Mouse (Mus musculus) kidney, embryonic 15.5 days (tissue): Measurements from ENCODE around the gene Pla2g6. TPM values are rescaled to one million over a fixed set of nuclear protein-coding genes. Genes with fewer than 3 reads are reported as not detected.

Experiments used
- ATAC-seq: fragments of 200-750 bp; cut with Nextera tagmentation; replicated peaks from 2 replicates; pipeline ENCODE4 v1.8.0; 2017; ENCODE audit warnings: moderate TSS enrichment; ENCODE audit not compliant: low FRiP score
- H3K27ac ChIP-seq: fragments of 300-500 bp; sonication (generic); 2 replicates; pipeline ENCODE4 v1.5.1; 2015; ENCODE audit warnings: mild to moderate bottlenecking, inconsistent platforms
- H3K27me3 ChIP-seq: fragments of 300-500 bp; sonication (generic); 2 replicates; pipeline ENCODE4 v1.6.1; 2015; ENCODE audit warnings: inconsistent platforms
- H3K36me3 ChIP-seq: fragments of 300-500 bp; sonication (generic); 2 replicates; pipeline ENCODE4 v1.6.1; 2015; ENCODE audit warnings: inconsistent platforms
- H3K4me1 ChIP-seq: fragments of 300-500 bp; sonication (generic); 2 replicates; pipeline ENCODE4 v1.6.1; 2015; ENCODE audit warnings: inconsistent platforms
- H3K4me2 ChIP-seq: fragments of 300-500 bp; sonication (generic); 2 replicates; pipeline ENCODE4 v1.6.1; 2015; ENCODE audit warnings: moderate library complexity, mild to moderate bottlenecking, inconsistent platforms
- H3K4me3 ChIP-seq: fragments of 300-500 bp; sonication (generic); replicated peaks from 2 replicates; pipeline ENCODE4 v1.5.1; 2015; ENCODE audit warnings: mild to moderate bottlenecking, inconsistent platforms
- H3K9ac ChIP-seq: fragments of 300-500 bp; sonication (generic); 2 replicates; pipeline ENCODE4 v1.6.1; 2015; ENCODE audit warnings: mild to moderate bottlenecking, inconsistent platforms
- H3K9me3 ChIP-seq: fragments of 300-500 bp; sonication (generic); replicated peaks from 2 replicates; pipeline ENCODE4 v1.6.1; 2016; ENCODE audit warnings: inconsistent platforms
- WGBS: fragments of 180-500 bp; shearing (Covaris S2); methylation state at CpG from one replicate; pipeline ENCODE4 v1.1.7; 2015; ENCODE audit warnings: mixed read lengths; 5-methylcytosine and 5-hydroxymethylcytosine counted together
- polyA plus RNA-seq: library from polyadenylated mRNA; unstranded; fragments of >200 nt; fragmentation: Nextera tagmentation; extraction: Ambion mirVana; gene quantifications from 2 replicates; pipeline ENCODE4 v1.2.1, GENCODE M21; 2015

The Pla2g6 gene
- polyA plus RNA-seq, 1 experiment from 2014 or later = 17.7 TPM

- H3K27ac ChIP-seq = peak overlapping the region; percentile 82
- H3K4me3 ChIP-seq = no peak overlapping the region
- no peak for ATAC-seq
- H3K4me2 ChIP-seq = no peak overlapping the region
- 0 out of 2 replicates have a peak, but pooled peaks cover 3% of the 10 kb centered on the region for H3K27me3 ChIP-seq
- 36% methylated on average over 7 of the region's 7 CpGs for WGBS
- H3K9ac ChIP-seq = no peak overlapping the region
- peaks cover 75% of the 10 kb centered on the region for H3K4me1 ChIP-seq
- no peaks in the 10 kb centered on the region for H3K9me3 ChIP-seq
- H3K36me3 ChIP-seq = peaks cover 40% of the 10 kb centered on the region
Observed at GRCm38 (mm10) chr15:79360371-79360770, 32.2 kb upstream of the Pla2g6 start.

- 0 out of 2 replicates have a peak, but pooled peaks cover 3% of the 10 kb centered on the region for H3K27me3 ChIP-seq
- no peak overlapping the region for H3K9ac ChIP-seq
- no peak overlapping the region for H3K4me2 ChIP-seq
- ATAC-seq = peak; percentile 40
- H3K4me3 ChIP-seq = no peak overlapping the region
- WGBS = 8% methylated on average over 6 of the region's 6 CpGs
- H3K27ac ChIP-seq = peak overlapping the region; percentile 82
- no peaks in the 10 kb centered on the region for H3K9me3 ChIP-seq
- peaks cover 75% of the 10 kb centered on the region for H3K4me1 ChIP-seq
- peaks cover 36% of the 10 kb centered on the region for H3K36me3 ChIP-seq
Observed at GRCm38 (mm10) chr15:79359954-79360353, 31.8 kb upstream of the Pla2g6 start.

GRCm38 (mm10) chr15:79357974-79358690 lies 29.9 kb upstream of the Pla2g6 start:
- H3K9ac ChIP-seq = 0 out of 2 replicates have a peak overlapping the region, but pooled peaks have one; percentile 63

GRCm38 (mm10) chr15:79357036-79357911 lies 29.1 kb upstream of the Pla2g6 start:
- Histone ChIP-seq H3K36me3 (peaks cover 9% of the 10 kb centered on the region), H3K4me1 (peaks cover 69% of the 10 kb centered on the region), H3K9me3 (no peaks in the 10 kb centered on the region), H3K9ac (peak overlapping the region; percentile 63), H3K27ac (peak overlapping the region; percentile 94), H3K27me3 (0 out of 2 replicates have a peak, but pooled peaks cover 3% of the 10 kb centered on the region), H3K4me2 (peak overlapping the region; percentile 99), H3K4me3 (peak overlapping the region; percentile 57)
- WGBS = under 1% methylated on average over 72 of the region's 77 CpGs
- peak; percentile 80 for ATAC-seq

More at GRCm38 (mm10) chr15:79357974-79358690, 29.9 kb upstream of the Pla2g6 start:
- peak; percentile 27 for ATAC-seq
- 31% methylated on average over 12 of the region's 12 CpGs for WGBS
- Histone ChIP-seq H3K4me1 (peaks cover 64% of the 10 kb centered on the region), H3K36me3 (peaks cover 18% of the 10 kb centered on the region), H3K27ac (peak overlapping the region; percentile 94), H3K27me3 (0 out of 2 replicates have a peak, but pooled peaks cover 3% of the 10 kb centered on the region), H3K4me2 (peak overlapping the region; percentile 99), H3K4me3 (peak overlapping the region; percentile 57), H3K9me3 (no peaks in the 10 kb centered on the region)

GRCm38 (mm10) chr15:79356481-79356880 lies 28.3 kb upstream of the Pla2g6 start:
- H3K4me1 ChIP-seq = peaks cover 69% of the 10 kb centered on the region
- peak overlapping the region; percentile 57 for H3K4me3 ChIP-seq
- no peak for ATAC-seq
- WGBS = 69% methylated on average over 8 of the region's 8 CpGs
- H3K9me3 ChIP-seq = no peaks in the 10 kb centered on the region
- H3K27ac ChIP-seq = no peak overlapping the region
- H3K9ac ChIP-seq = peak overlapping the region; percentile 63; the same call in 1 of the 2 replicates
- H3K4me2 ChIP-seq = peak overlapping the region; percentile 99
- 0 out of 2 replicates have a peak, but pooled peaks cover 3% of the 10 kb centered on the region for H3K27me3 ChIP-seq
- H3K36me3 ChIP-seq = peaks cover 1% of the 10 kb centered on the region; the same call in 1 of the 2 replicates

- Histone ChIP-seq H3K9ac (no peak overlapping the region), H3K4me3 (no peak overlapping the region), H3K4me1 (peaks cover 58% of the 10 kb centered on the region), H3K27me3 (0 out of 2 replicates have a peak, but pooled peaks cover 3% of the 10 kb centered on the region), H3K9me3 (no peaks in the 10 kb centered on the region), H3K36me3 (no peaks in the 10 kb centered on the region), H3K4me2 (no peak overlapping the region), H3K27ac (no peak overlapping the region)
- WGBS = 71% methylated on average over 4 of the region's 4 CpGs
- no peak for ATAC-seq
Observed at GRCm38 (mm10) chr15:79354619-79355018, 26.4 kb upstream of the Pla2g6 start.

GRCm38 (mm10) chr15:79353690-79354305 lies 25.6 kb upstream of the Pla2g6 start:
- H3K36me3 ChIP-seq = no peaks in the 10 kb centered on the region
- 88% methylated on average over 5 of the region's 5 CpGs for WGBS
- H3K4me3 ChIP-seq = no peak overlapping the region
- no peak overlapping the region for H3K4me2 ChIP-seq
- H3K27ac ChIP-seq = no peak overlapping the region
- no peak for ATAC-seq
- peaks cover 56% of the 10 kb centered on the region for H3K4me1 ChIP-seq
- H3K9me3 ChIP-seq = no peaks in the 10 kb centered on the region
- no peak overlapping the region for H3K9ac ChIP-seq
- H3K27me3 ChIP-seq = 0 out of 2 replicates have a peak, but pooled peaks cover 3% of the 10 kb centered on the region

- Histone ChIP-seq H3K27ac (no peak overlapping the region), H3K4me2 (no peak overlapping the region), H3K9me3 (no peaks in the 10 kb centered on the region), H3K36me3 (no peaks in the 10 kb centered on the region), H3K27me3 (0 out of 2 replicates have a peak, but pooled peaks cover 3% of the 10 kb centered on the region), H3K4me1 (peaks cover 50% of the 10 kb centered on the region), H3K9ac (no peak overlapping the region), H3K4me3 (no peak overlapping the region)
- WGBS = 81% methylated on average over 6 of the region's 6 CpGs
- no peak for ATAC-seq
Observed at GRCm38 (mm10) chr15:79352479-79352878, 24.3 kb upstream of the Pla2g6 start.

GRCm38 (mm10) chr15:79351331-79351767 lies 23.2 kb upstream of the Pla2g6 start:
- 0 out of 2 replicates have a peak overlapping the region, but pooled peaks have one; percentile 10 for H3K9ac ChIP-seq
- H3K4me3 ChIP-seq = no peak overlapping the region
- no peaks in the 10 kb centered on the region for H3K9me3 ChIP-seq
- peak overlapping the region; percentile 68 for H3K27ac ChIP-seq
- H3K36me3 ChIP-seq = no peaks in the 10 kb centered on the region
- ATAC-seq = no peak
- peak overlapping the region; percentile 35 for H3K4me2 ChIP-seq
- 0 out of 2 replicates have a peak, but pooled peaks cover 3% of the 10 kb centered on the region for H3K27me3 ChIP-seq
- H3K4me1 ChIP-seq = peaks cover 44% of the 10 kb centered on the region
- WGBS = 29% methylated on average over 15 of the region's 15 CpGs

- Histone ChIP-seq H3K4me2 (peak overlapping the region; percentile 35; the same call in 1 of the 2 replicates), H3K27ac (peak overlapping the region; percentile 68)
- no peak for ATAC-seq
Observed at GRCm38 (mm10) chr15:79350866-79351265, 22.7 kb upstream of the Pla2g6 start.

GRCm38 (mm10) chr15:79348651-79349050 lies 20.5 kb upstream of the Pla2g6 start:
- Histone ChIP-seq H3K27me3 (no peaks in the 10 kb centered on the region), H3K36me3 (no peaks in the 10 kb centered on the region), H3K9me3 (no peaks in the 10 kb centered on the region), H3K4me1 (peaks cover 41% of the 10 kb centered on the region), H3K4me2 (peak overlapping the region; percentile 99), H3K9ac (peak overlapping the region; percentile 82), H3K27ac (peak overlapping the region; percentile 96; the same call in 1 of the 2 replicates), H3K4me3 (peak overlapping the region; percentile 85)
- 50% methylated on average over 8 of the region's 8 CpGs for WGBS
- 0 out of 2 replicates have a peak, but pooled peaks have one; percentile 2 for ATAC-seq

More at GRCm38 (mm10) chr15:79350866-79351265, 22.7 kb upstream of the Pla2g6 start:
- WGBS = 88% methylated on average over 4 of the region's 4 CpGs
- no peaks in the 10 kb centered on the region for H3K27me3 ChIP-seq
- no peak overlapping the region for H3K4me3 ChIP-seq
- H3K36me3 ChIP-seq = no peaks in the 10 kb centered on the region
- H3K4me1 ChIP-seq = peaks cover 42% of the 10 kb centered on the region
- no peaks in the 10 kb centered on the region for H3K9me3 ChIP-seq
- H3K9ac ChIP-seq = no peak overlapping the region
